Mouse (Mus musculus): ENCODE results near the gene Mcat. TPM values are rescaled to one million over a fixed set of nuclear protein-coding genes. Genes with fewer than 3 reads are reported as not detected.

The Mcat gene
- total and polyA plus RNA-seq, 3 experiments, result 26.2 to 86.0 (median 45.8) TPM

- DNase-seq, result no peak
Observed at GRCm38 (mm10) chr15:83535890-83536231, 27.7 kb downstream of the Mcat start.

GRCm38 (mm10) chr15:83534960-83535889 is 28.4 kb downstream of the Mcat start:
- DNase-seq, result peak; percentile 58

DNA sequence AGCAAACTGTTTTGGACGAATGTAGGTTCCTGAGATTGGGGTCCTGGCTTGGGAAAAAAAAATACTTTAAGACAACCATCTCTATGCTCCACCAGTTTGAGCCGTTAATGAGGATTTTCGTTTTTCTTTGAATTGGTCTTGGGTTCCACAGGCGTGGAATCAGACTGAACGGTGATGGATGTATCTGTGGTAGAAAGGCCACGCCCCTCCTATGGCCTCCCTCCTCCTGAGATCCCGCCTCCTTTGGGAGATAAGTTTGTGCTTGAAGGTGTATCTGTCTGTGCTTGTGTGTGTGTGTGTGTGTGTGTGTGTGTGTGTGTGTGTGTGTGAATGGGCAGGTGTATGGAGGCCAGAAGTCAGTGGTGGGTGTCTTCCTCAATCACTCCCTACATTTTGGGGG is 31.0 kb downstream of the Mcat start:
- DNase-seq, result no peak

- DNase-seq, result no peak
Observed at GRCm38 (mm10) chr15:83531961-83532469, 31.6 kb downstream of the Mcat start.

GRCm38 (mm10) chr15:83530688-83531087 is 32.9 kb downstream of the Mcat start:
- DNase-seq, result no peak

GRCm38 (mm10) chr15:83530233-83530632 is 33.4 kb downstream of the Mcat start:
- DNase-seq, result peak; percentile 54

GRCm38 (mm10) chr15:83529765-83530164 is 33.8 kb downstream of the Mcat start:
- peak; percentile 54 for DNase-seq

DNA sequence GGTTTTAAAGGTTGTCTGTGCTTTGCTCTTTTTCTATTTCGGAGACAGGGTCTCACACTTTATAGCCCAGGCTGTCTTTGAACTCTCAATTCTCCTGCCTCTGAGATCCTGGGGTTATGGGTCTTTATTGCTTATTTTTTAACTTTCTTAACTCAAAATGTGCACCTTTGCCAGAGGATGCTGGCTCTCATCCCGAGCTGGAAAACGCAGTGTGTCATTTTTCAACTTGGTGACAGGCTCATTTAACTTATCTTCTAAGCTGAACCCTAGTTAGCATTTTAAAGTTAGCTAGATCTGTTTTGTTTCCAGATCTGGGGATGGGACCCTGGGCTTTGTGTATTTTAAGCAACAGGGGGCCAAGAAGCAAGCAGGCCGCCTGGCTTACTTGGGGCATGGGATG is 34.7 kb downstream of the Mcat start:
- DNase-seq, result no peak

- no peak for DNase-seq
Observed at GRCm38 (mm10) chr15:83527747-83528146, 35.8 kb downstream of the Mcat start.

- DNase-seq, result no peak
Observed at GRCm38 (mm10) chr15:83527092-83527437, 36.5 kb downstream of the Mcat start.

- DNase-seq, result peak; percentile 76
Observed at GRCm38 (mm10) chr15:83526424-83527091, 37.0 kb downstream of the Mcat start, which contains the start of gene Bik. Gene Bik (plus strand): TSS chr15:83526862.

DNA sequence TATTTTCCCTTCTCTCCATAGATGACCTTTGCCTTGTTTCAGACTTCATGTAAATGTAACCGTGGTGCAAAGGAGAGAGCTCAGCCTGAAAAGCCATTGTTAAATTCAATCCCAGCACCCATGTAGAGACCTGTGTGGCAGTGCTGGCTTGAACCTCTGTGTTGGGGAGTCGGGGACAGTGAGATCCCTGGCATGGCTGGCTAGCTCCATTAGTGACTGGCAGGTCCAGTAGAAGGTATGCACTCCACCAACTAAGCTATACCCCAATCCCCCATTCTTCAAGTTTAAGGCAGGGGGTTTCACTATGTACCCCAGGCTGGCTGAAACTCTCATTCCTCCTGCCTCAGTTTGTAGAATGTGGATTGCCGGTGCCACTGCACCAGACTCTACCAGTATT is 39.3 kb downstream of the Mcat start:
- no peak for DNase-seq

DNA sequence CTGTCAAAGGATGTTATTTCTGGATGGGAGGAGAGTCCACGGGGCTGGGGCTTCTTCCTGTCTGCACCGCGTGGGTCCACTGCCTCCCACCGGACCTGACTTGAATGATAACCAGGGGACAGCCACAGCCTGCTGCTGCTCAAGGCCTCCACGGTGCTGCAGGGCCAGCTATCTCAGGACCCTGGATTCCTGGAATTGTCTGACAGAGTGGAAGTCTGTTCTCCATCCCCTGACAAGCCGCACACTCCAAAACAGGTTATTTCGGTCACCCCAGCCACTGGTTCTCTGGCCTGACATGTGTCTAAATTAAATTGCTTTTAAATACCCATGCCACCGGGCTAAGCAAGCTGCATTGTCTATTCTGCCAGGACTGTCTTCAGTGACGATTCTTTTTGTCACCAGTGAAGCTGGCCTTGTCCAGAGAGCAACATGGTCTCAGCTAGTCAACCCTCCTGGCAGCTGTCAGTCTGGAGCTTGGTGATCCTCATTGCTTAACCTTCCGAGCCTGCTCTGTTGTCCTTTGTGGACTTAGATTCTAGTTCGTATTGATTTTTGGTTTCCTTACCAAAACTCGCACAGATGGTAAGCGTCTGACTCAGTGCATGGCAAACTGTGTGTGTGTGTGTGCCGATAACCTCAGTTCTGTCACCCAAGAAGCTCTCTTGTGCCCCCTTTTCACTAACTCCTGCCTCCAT is 39.8 kb downstream of the Mcat start:
- DNase-seq, result no peak

DNA sequence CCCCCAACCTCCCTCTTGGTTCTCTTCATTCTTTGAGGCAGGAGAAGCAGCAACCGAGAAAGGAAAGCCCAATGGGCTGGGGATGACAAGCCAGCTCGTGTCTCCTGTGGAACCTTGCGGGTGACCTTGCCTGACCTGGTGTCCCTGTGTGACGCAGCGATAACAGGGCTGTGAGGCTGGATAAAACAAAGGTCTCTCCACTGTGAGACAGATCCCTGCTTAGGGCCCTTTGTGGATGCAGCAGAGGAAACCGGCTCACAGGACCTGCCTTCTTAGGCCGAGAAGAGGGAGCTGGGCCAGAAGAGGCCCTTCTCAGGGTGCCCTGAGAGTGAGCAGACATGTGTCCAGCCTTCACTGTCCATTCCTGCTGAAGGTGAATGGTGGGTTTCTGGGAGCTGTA is 40.4 kb downstream of the Mcat start:
- peak; percentile 70 for DNase-seq

- DNase-seq, result no peak
Observed at GRCm38 (mm10) chr15:83520861-83521382, 42.7 kb downstream of the Mcat start.

GRCm38 (mm10) chr15:83518215-83519048 is 45.2 kb downstream of the Mcat start:
- peak; percentile 57 for DNase-seq

DNA sequence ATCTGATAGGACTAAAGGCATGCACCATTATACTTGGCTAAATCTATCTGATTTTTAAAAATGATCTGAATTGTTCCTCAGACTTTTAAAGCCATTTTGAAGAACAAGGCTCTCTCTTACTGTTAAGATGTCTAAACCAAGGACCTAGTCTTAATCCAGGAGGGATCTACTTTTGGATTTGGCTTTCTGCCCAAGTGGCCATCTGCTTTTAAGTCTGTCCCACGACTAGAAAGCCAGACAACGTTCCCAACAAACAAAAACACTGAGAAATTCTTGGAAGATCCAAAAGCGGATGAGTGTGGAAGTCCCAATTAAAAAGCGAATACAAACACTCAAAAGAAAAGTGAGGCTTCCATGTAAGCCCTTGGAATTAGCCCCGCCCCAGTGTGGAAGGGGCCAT is 48.6 kb downstream of the Mcat start:
- no peak for DNase-seq

DNA sequence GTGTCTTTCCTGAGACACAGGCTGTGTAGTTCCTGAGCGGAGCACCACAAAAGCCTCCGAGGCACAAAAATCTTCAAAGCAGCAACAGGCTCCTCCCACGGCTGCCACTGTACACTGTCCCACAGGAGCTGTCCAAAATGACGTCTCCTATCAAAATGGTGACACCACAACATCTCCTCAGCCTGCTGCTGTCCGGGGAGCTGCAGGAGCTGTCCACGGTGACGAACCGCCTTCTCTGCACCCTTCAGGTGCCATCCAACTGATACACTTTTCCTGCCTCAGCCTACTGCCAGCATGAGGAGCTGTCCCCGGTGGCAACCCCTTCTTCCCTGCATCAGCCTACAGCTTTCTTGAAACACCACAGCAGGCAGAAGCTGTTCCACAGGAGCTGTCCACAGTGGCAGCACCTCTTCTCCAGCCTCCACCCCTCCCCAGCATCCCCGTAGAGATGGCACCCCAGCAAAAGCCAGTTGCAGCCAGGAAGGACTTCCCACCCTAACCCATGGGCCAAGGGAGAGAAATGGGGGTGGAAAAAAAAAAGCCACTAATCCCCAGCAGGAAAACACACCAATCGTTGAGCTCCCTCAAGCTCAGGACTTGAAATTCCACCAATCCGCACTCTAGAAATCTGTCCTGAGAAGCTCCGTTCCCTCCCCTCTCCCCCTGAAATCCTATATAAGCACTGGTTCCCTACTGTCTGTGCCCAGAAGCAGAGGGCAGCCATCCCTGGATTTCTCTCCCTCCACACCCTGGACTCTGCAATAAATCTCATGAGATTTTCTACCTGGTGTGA is 50.9 kb downstream of the Mcat start:
- DNase-seq, result no peak

DNA sequence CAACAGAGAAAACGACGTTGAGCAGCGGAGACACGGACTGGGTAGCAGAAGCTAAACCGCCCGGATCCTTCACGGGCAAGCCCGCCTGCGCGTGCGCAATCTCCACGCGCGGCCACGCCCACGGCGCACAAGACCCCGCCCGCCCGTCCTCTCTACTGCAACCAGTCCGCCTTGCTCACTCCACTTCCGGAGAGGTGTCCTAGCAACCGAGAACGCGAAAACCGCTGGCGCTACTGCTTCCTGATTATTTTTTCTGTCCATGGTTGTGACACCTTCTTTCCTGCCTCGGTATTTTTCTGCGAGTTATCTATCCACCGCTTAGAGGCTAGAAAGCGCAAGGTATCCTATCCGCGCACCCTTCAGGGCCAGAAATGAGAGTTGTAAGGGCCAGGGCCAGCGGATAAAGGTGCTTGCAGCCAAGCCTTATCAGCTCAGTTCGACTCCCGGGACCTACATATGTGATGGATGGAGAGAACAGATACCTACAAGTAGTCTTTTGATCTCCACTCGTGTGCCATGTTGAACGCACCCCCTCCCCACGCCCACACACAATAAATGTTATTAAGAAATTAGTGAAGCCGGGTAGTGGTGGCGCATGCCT is 52.7 kb downstream of the Mcat start, which contains the start of gene Ttll1:
Ttll1 (minus strand) TSS at position 89 of the 601 bp plus-strand sequence.
- DNase-seq, result peak; percentile 98

Measured in adrenal gland, adult 2 months (tissue).